Mouse (Mus musculus): ENCODE measurements at regions not wholly inside any gene's neighbourhood (a gene's known extent, or its start where the extent isn't known, plus 50 kb on each side); places are given as distances from the start of the nearest gene placed in this dataset.

DNA sequence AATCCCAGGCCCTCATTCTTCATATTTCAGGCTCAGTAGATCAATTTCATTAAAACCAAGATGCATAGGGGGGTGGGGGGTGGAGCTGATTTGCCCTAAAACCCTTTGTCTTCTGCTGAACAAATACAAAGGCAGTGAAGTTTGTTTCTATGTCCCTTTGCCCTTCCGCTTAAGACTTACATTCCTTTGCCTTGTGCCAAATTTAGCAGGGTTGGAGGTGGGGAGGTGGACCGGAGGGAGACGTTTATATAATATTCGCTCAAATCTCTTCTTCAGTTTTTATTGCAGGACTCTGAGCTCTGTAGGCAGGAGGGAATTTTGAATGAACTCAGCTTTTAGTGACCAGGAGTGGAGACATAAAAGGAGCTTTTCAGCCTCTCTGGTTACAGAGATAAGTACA is 258.8 kb downstream of the Fzd1 start:
- no peak for DNase-seq (ENCODE audit: low read depth, low spot score)

DNA sequence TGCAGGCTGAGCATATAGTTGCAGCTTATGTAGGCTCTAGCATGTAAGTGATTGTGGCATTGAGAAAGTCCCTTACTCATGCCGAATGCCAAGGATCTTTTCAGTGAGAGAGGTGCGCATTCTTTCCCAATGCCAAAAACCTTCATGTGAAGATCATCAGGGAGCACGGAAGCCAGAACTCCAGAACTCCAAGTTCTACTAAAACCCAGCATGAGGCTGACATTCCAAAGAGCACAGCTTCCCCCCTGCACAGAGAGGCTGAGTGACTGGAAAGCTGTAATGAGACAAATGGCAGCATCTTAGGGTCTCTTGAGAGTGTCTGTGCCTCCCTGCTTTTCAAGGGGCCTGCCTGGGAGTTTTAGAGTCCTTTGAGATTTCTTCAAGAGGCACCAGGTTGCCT is 259.4 kb downstream of the Fzd1 start:
- no peak for DNase-seq (ENCODE audit: low read depth, low spot score)

DNA sequence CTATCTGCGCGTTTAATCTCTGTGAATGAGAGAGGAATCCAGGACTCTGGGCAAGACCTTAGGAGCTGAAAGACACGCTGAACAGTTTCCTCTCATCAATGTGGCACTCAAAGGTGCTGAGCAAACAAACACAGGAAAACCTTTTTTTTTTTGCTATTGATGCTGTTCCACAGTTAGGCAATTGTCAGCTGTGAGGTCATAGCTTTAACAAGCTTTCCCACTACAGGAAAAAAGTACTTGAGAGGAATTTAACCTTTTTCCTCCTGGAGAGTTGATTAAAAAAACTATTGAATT is 261.0 kb downstream of the Fzd1 start:
- DNase-seq (ENCODE audit: low read depth, low spot score): no peak

GRCm38 (mm10) chr5:4496132-4496906 is 261.5 kb downstream of the Fzd1 start:
- no peak for DNase-seq (ENCODE audit: low read depth, low spot score)

- DNase-seq (ENCODE audit: low read depth, low spot score): no peak
Observed at GRCm38 (mm10) chr5:4495482-4495881, 262.4 kb downstream of the Fzd1 start.

DNA sequence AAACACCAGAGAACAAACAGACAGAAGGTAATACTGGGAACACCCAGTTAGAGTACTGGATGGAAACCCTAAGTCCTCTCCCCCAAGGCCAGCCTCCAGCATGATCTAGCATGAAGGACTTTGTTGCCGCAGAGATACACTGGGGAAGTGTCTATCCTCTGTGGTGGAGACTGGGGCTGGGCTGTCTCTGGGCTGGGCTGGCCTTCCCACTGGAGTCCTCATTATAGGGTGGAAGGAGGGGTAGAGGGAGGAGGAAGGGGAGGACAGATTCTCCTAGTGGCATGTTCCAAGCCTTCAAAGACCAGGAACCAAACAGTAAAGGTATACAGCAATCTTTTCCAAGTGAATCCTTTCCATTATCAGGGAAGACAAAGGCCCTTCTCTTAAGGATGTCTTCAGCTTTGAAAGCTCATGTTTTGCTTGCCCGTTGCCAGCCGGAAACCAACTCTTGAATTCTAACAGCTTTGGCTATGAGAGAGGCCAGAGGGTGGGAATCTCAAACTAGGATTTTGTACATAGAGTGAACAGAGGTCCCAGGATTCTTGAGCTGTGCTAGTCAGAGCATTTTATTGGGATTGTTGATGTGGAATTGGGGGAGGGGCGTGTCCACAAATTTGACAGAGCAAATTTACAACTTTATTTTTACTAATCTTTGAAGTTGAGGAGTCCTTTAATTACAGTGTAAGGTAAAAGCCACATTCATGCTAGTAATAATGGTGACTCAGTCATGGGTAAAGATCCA is 271.3 kb downstream of the Fzd1 start:
- no peak for DNase-seq (ENCODE audit: low read depth, low spot score)

GRCm38 (mm10) chr5:4485542-4486390 is 272.1 kb downstream of the Fzd1 start:
- no peak for DNase-seq (ENCODE audit: low read depth, low spot score)

- no peak for DNase-seq (ENCODE audit: low read depth, low spot score)
Observed at GRCm38 (mm10) chr5:4484780-4485179, 273.1 kb downstream of the Fzd1 start.

- DNase-seq (ENCODE audit: low read depth, low spot score): no peak
Observed at GRCm38 (mm10) chr5:4484151-4484550, 273.7 kb downstream of the Fzd1 start.

- DNase-seq (ENCODE audit: low read depth, low spot score): no peak
Observed at GRCm38 (mm10) chr5:4474255-4474654, 282.1 kb downstream of the Mterf1b start.
